Mouse (Mus musculus) brain, embryonic 14.5 days (tissue): ENCODE measurements around the gene Gm7247. TPM values are rescaled to one million over a fixed set of nuclear protein-coding genes. Genes with fewer than 3 reads are reported as not detected.
"Not testable (repeated sequence)": the region's sequence is repeated elsewhere in the genome, so short reads cannot be mapped to it uniquely, and the experiment has no call there.

Source experiments
- DNase-seq: peaks from one replicate; pipeline ENCODE4 v3.0.0-alpha.2; 2011; ENCODE audit warnings: low read depth
- CTCF ChIP-seq: fragments of 200-500 bp; IDR thresholded peaks from 2 replicates; pipeline ENCODE4 v1.5.1; 2012; ENCODE audit warnings: inconsistent platforms, mild to moderate bottlenecking, moderate library complexity, borderline replicate concordance; ENCODE audit not compliant: insufficient read depth, insufficient read length; ENCODE audit errors: extremely low read depth
- POLR2A ChIP-seq: fragments of 200-500 bp; IDR thresholded peaks from 2 replicates; pipeline ENCODE4 v1.6.1; 2012; ENCODE audit warnings: mild to moderate bottlenecking, inconsistent platforms, borderline replicate concordance; ENCODE audit not compliant: poor library complexity, insufficient read depth, insufficient read length, severe bottlenecking; ENCODE audit errors: extremely low read depth
- polyA plus RNA-seq: library from polyadenylated mRNA; depleted of rRNA; stranded (reverse); fragments of >200 nt; gene quantifications from 2 replicates; pipeline ENCODE4 v1.2.3, GENCODE M21; 2012

Gm7247 gene
- polyA plus RNA-seq, 1 experiment, result not detected

DNA sequence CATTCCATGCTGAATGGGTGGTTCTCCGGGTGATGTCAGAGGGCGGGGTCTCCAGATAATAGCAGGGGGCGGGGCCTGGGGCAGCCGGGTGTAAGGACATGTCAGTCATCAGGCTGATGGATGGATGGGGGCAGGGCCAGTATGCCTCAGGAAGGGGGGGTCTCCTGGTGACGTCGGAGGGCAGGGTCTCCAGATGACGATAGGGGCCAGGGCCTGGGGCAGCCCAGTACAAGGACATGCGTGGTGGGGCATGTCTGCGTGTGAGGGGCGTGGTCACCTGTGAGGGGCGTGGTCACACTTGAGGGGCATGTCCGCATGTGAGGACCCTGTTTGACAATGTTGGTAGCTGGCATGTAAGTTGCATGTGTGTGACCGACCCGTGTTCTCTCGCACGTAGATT lies 73.0 kb downstream of the Gm7247 start:
- DNase-seq, result no peak
- no peak for TF ChIP-seq CTCF
- TF ChIP-seq POLR2A, result no peak

DNA sequence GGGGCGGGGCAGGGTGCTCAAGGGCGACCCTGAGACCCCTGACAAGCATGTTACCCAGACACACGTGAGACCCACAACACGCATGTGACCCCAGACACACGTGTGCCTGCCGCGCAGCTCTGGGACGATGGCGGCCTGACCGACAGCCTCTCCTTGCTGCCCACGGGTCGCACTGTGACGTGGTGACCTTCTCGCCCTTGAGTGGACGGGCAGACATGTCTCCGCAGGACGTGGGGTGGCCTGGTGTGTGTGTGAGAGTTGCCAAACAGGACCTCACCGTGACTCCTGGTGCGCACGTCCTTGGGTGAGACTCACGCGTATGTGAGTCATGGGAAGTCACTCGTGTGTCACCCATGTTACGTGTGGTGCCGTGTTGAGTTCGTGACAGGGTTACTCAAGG lies 73.5 kb downstream of the Gm7247 start:
- TF ChIP-seq POLR2A, result no peak
- TF ChIP-seq CTCF, result no peak
- no peak for DNase-seq

- DNase-seq, result no peak
- TF ChIP-seq CTCF (no peak), POLR2A (no peak)
These were observed 77.4 kb downstream of the Gm7247 start for GRCm38 (mm10) chr14:51438955-51439354.

DNA sequence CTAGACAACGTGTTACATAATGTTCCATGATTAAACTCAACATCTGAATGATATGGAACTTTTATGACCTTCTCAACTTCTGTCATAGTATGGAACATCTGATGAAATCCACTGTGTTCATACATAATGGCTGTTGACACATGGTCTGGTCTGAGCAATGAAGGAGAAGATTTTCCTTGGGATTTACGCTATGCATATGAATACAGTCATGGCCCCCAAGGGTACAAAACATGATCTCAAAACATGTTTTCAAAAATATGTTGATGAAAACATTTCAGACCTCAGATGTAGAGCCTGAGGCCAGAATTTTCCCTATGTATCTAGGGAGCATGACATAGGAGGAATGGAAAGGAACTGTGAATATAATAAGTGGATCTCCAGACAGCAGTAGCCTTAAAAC lies 90.0 kb downstream of the Gm7247 start, which contains the start of gene Vmn2r89:
Vmn2r89 (plus strand) TSS at position 301 of the 400 bp plus-strand sequence.
- DNase-seq, result not testable (repeated sequence)

GRCm38 (mm10) chr14:51480278-51480677 lies 118.7 kb downstream of the Gm7247 start:
- not testable (repeated sequence) for DNase-seq

DNA sequence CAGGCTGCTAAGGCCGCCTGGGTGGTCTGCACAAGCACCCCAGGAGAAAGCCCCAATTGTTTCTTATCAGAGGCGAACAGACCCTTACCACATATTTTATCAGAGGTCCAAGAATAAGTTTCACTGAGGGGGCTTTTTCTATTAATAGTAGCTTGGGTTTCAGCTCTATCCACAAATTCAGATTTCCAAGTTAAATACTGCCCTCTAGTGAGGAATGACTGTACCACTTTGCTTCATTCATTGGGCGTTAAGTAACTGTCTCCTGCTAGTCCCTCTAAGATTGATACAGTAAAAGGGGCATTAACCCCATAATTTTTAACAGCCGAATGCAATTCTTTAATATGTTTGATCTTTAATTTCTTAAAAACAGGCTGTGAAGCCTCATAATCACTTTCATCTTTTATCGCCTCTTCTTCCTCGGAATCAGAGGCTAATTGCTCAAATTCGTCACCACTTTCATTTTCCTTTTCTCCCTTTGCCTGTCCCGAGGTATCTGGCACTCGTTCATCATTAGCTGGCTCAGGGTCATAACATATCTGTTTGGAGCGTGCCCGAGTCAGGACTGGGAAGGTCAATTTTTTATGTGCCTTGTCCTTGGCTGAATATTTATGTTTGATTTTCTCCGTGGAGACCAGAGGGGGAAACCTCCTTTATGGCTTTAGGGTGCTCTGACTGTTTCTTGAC lies 119.9 kb downstream of the Gm7247 start:
- DNase-seq, result not testable (repeated sequence)

DNA sequence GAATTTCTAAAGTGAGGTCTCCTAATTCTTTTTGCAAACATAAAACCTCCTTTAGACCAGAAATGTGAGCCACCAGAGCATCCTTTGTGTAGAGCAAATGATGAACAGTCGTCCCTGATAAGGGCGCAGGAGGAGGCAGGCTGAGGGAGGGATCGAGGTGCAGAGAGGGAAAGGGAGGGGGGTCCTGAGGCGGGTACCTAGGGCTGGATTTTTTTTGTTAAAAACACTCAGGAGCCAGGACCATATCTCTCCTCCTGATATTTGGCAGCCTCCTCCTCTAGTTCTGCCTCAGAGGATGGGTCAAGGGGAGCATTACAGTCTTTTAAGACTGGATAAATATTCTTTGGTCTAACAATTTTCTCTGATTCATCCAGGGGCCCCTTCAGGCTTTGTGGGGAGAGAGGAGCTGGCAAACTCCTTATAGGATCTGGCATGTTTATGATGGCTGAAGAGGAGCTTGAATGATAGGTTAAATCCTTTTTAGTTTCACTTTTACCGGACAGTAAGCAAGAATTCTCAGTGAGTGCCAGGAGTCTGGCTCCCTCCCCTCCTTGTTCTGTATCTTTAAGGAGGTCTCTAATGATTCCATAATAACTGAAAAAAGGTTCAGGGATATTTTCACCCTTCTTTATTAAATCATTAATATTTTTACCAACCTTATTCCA lies 120.6 kb downstream of the Gm7247 start:
- TF ChIP-seq POLR2A, result no peak
- no peak for TF ChIP-seq CTCF

GRCm38 (mm10) chr14:51482971-51483381 lies 121.4 kb downstream of the Gm7247 start:
- DNase-seq, result not testable (repeated sequence)

More for the DNA sequence above, 120.6 kb downstream of the Gm7247 start:
- DNase-seq, result no peak

- no peak for DNase-seq
- TF ChIP-seq CTCF (no peak), POLR2A (no peak)
These were observed 122.1 kb downstream of the Gm7247 start for GRCm38 (mm10) chr14:51483671-51484070.

DNA sequence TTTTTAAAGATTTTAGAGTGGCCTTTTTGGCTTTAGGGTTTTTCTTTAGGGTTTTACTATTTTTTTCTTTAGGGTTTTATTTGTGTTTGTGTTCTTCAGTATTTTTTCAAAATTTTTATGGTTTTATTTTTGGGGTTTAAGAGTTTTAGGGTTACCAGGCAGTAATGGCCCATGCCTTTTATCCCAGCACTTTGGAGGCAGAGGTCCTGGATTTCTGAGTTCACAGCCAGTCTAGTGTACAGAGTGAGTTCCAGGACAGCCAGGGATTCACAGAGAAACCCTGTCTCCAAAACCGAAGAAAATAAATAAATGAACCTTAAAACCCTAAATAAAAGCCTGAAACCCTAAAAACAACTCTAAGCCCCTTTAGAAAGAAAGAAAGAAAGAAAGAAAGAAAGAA lies 124.6 kb downstream of the Gm7247 start:
- no peak for DNase-seq
- TF ChIP-seq CTCF, result no peak
- no peak for TF ChIP-seq POLR2A

- no peak for TF ChIP-seq CTCF
- no peak for TF ChIP-seq POLR2A
- no peak for DNase-seq
These were observed 134.2 kb downstream of the Gm7247 start for GRCm38 (mm10) chr14:51495781-51496180.

DNA sequence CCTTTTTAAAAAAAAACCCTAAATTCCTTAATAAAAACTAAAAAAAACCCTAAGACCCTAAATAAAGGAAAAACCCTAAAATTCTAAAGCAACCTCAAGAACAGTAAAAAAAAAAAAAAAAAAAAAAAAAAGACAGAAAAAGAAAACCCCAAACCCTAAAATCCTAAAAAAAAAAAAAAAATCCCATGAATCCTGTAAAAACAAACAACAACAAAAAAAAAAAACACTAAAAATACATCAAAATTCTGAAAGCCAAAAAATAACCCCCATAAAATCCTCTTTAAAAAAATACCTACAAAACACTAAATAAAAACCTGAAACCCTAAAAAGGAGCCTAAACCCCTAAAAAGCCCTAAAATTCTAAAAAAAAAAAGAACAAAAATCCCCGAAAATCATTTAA lies 135.4 kb downstream of the Gm7247 start:
- DNase-seq, result no peak
- TF ChIP-seq POLR2A (no peak), CTCF (no peak)

DNA sequence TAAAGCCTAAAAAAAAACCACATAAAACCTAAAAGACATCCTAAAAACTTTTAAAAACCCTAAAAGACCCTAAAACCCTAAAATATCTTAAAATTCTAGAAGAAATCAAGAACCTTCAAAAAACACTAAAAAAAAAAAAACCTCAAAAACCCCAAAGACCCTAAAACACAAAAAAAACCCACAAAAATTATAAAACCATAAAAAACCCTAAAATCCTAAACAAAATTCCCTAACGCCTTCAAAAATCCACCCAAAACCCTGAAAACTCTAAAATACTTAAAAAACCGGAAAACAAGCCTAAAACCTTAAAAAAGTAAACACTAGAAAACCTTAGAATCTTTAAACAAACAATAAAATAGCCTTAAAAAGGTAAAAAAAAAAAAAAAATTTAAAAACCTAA lies 136.4 kb downstream of the Gm7247 start:
- TF ChIP-seq POLR2A, result no peak
- no peak for TF ChIP-seq CTCF
- DNase-seq, result no peak
